Mouse (Mus musculus) gastrocnemius, adult 18-20 months (tissue): ENCODE measurements around the gene Olfr340. TPM values are rescaled to one million over a fixed set of nuclear protein-coding genes. Genes with fewer than 3 reads are reported as not detected.
"Not testable (repeated sequence)": the region's sequence is repeated elsewhere in the genome, so short reads cannot be mapped to it uniquely, and the experiment has no call there.

ENCODE experiments used
- DNase-seq: peaks from one replicate; pipeline ENCODE4 v3.0.0; 2021; ENCODE audit warnings: low spot score
- long read RNA-seq, 2 experiments: library from polyadenylated mRNA; stranded (forward); transcript quantifications; one replicate each; pipeline ENCODE4 v2.0.0; 2021
- total RNA-seq, 2 experiments: library from RNA; stranded (reverse); gene quantifications; 2 replicates each; pipeline ENCODE4 v1.2.3; 2021

The Olfr340 gene
- not detected for total RNA-seq
- long read RNA-seq, experiment 1: 0 reads
- long read RNA-seq, experiment 2: 0 reads

DNA sequence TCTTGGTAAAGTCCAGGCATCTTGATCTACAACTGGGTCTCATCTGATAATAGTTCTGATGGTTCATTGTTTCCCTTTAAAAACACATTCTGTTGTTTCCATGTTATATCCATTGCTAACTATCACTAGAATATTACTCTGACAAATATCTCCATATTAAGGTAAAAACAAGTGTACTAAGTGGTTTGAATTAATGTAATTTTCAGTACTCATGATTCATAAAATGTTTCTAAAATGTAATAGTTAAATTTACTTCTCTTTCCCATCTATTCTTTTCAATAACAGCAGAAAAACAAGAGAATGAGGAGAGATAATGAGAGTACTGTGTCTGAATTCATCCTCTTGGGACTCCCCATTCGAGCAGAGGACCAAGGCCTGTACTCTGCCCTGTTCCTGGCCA is at the start of gene Olfr340:
Gene Olfr340, plus strand, starts transcription at position 301 of the 400 bp plus-strand sequence.
- DNase-seq: no peak

DNA sequence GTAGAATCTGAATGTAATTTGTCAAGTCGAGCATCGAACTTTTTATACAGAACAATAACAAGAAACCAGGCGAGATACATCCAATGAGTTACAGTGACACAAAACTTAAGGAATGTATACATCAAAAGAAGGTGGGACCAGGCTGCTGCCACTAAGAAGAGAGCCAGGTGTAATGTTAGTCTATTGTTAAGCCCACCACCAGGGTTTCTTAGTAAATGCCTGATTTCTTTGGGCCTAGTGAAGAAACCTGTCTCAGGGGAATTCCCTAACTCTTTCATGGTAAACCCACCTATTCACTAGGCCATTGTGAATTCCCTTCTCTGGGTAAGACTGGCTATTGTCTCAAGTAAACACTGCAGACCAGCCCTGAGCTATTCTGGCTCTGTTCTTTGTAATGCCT is 37.2 kb upstream of the Olfr340 start:
- DNase-seq: not testable (repeated sequence)

DNA sequence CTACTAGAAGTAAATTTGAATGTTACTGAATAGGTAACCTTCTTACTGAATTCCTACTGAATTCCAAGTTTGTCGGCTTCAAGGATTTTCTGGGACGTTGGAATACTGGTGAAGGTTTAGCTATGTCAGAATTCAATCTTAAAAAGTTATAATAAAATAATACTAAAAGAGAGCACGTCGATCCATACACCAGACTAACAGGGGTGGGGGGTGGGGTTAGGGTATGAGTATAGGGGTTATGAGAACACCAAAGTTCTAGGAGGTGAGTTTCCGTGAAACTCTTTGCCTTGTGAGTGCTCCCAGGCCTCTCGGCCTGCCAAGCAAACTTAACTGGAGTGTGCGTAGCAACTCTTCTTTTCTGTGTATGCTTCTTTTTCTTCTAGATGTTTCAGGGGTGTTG is 36.8 kb upstream of the Olfr340 start:
- not testable (repeated sequence) for DNase-seq

DNA sequence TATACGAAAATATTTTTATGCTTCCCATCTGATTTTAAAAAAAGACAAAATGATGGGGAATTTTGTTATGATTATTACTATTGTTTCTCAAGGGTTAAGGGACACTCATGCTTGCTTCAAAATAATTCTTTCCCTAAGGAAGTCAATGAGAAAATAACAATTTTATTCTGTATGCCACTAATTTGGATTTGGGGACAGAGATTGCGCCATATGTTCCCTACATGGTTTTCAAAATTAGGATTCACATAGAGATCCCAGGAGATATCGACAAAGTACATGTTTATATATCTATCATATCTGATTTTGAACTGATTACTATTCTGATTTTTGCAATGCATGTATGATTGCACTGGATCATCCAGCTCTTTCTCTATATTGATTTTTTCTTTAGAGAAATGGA is 33.7 kb upstream of the Olfr340 start, which contains the start of gene Olfr339:
Gene Olfr339, plus strand, starts transcription at position 301 of the 400 bp plus-strand sequence.
- DNase-seq: no peak

DNA sequence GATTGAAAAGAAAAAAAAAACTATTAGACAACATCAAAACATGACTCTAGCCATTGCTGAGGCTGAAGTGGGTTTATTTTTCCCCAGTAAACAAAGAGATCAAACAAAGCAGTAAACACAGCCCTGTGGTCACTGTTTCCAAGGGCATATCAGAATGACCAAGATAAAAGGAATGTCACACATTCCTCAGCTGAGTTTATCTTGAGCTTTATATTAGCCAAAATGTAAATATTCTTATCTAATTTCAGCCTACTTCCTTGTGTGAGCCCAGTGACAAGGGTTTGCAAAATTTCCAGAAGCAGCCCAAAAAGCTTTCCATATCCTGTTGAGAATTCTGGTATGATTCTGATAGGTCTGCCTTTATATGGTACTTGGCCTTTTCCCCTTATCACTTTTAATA is 21.2 kb downstream of the Olfr340 start:
- DNase-seq: no peak

DNA sequence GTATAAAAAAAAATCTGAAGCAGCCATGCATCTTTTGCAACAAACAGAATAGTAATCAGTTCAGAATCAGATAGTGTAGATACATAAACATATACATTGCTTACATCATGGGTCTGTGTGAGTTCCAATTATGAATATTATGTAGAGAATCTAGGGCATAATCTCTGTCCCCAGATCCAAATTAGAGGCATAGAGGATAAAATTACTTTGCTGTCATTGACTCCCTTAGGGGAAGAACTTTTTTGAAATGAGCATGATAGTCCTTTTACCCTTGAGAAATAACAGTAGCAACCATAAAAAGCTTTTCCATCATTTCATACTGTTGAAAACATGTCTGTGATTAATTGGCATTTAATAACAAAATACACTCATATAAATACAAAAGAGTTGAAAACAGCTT is 30.0 kb downstream of the Olfr340 start, which contains the start of gene Olfr341:
Gene Olfr341, minus strand, starts transcription at position 101 of the 400 bp plus-strand sequence.
- no peak for DNase-seq

Other genes with a start within 250 kb of the Olfr340 start
- 1 to 10 TPM; 3.0 to 3.8 TPM for gene Ptgs1, start 222.2 kb upstream of the Olfr340 start, total RNA-seq
- not detected for gene Olfr338, start 79.1 kb upstream of the Olfr340 start, total RNA-seq
- not detected for gene Olfr339, start 33.6 kb upstream of the Olfr340 start, total RNA-seq
- gene Olfr341, start 29.9 kb downstream of the Olfr340 start, total RNA-seq: not detected
- gene Olfr342, start 72.4 kb downstream of the Olfr340 start, total RNA-seq: not detected
- gene Olfr344, start 114.1 kb downstream of the Olfr340 start, total RNA-seq: not detected
- gene Olfr345, start 187.5 kb downstream of the Olfr340 start, total RNA-seq: not detected
- gene Olfr346, start 233.2 kb downstream of the Olfr340 start, total RNA-seq: not detected